Mouse (Mus musculus) urinary bladder, postnatal 36 days (tissue): ENCODE measurements around the gene Rrp36.
A peak's percentile ranks its signal among the peaks of the same experiment; 100 is the strongest.

Source experiments
- DNase-seq, 2 experiments: peaks; one replicate each; pipeline ENCODE4 v3.0.0; 2022; ENCODE audit warnings: low spot score in 2 of 2, mixed read lengths in 1 of 2

The Rrp36 gene

GRCm38 (mm10) chr17:46673850-46674529 lies at the start of gene Rrp36:
Gene Rrp36, minus strand, starts transcription at chr17:46674352.
- DNase-seq, result peak; percentile 87 to 92

- no peak for DNase-seq
Measured at GRCm38 (mm10) chr17:46721077-46721476, 46.9 kb upstream of the Rrp36 start.

GRCm38 (mm10) chr17:46714756-46715481 lies 40.8 kb upstream of the Rrp36 start:
- no peak for DNase-seq

- no peak for DNase-seq
Measured at GRCm38 (mm10) chr17:46713849-46714248, 39.7 kb upstream of the Rrp36 start.

- no peak for DNase-seq
Measured at GRCm38 (mm10) chr17:46712442-46712841, 38.3 kb upstream of the Rrp36 start.

GRCm38 (mm10) chr17:46711612-46712271 lies 37.6 kb upstream of the Rrp36 start:
- DNase-seq, result peak in 1 of 2 experiments; percentile 67

GRCm38 (mm10) chr17:46710959-46711597 lies 36.9 kb upstream of the Rrp36 start, which contains the start of gene Pex6:
Gene Pex6, plus strand, starts transcription at chr17:46711463.
- DNase-seq, result peak; percentile 87 to 92

- peak in 1 of 2 experiments; percentile 31 for DNase-seq
Measured at GRCm38 (mm10) chr17:46706375-46707089, 32.4 kb upstream of the Rrp36 start.

GRCm38 (mm10) chr17:46704887-46705835 lies 31.0 kb upstream of the Rrp36 start, which contains the start of gene Ppp2r5d:
Gene Ppp2r5d, minus strand, starts transcription at chr17:46705111.
- DNase-seq, result peak; percentile 96 to 97

- no peak for DNase-seq
Measured at GRCm38 (mm10) chr17:46703971-46704886, 30.1 kb upstream of the Rrp36 start.

GRCm38 (mm10) chr17:46702506-46702905 lies 28.4 kb upstream of the Rrp36 start:
- DNase-seq, result no peak

- DNase-seq, result no peak
Measured at GRCm38 (mm10) chr17:46702100-46702499, 27.9 kb upstream of the Rrp36 start.

GRCm38 (mm10) chr17:46701489-46701888 lies 27.3 kb upstream of the Rrp36 start:
- DNase-seq, result no peak

GRCm38 (mm10) chr17:46699912-46700311 lies 25.8 kb upstream of the Rrp36 start:
- no peak for DNase-seq

GRCm38 (mm10) chr17:46699245-46699644 lies 25.1 kb upstream of the Rrp36 start:
- DNase-seq, result no peak

- no peak for DNase-seq
Measured at GRCm38 (mm10) chr17:46698515-46698914, 24.4 kb upstream of the Rrp36 start.

GRCm38 (mm10) chr17:46694517-46695063 lies 20.4 kb upstream of the Rrp36 start:
- DNase-seq, result no peak

GRCm38 (mm10) chr17:46691390-46691789 lies 17.2 kb upstream of the Rrp36 start:
- DNase-seq, result no peak

GRCm38 (mm10) chr17:46690665-46691064 lies 16.5 kb upstream of the Rrp36 start:
- DNase-seq, result no peak
